Mouse (Mus musculus) liver, embryonic 16.5 days (tissue): ENCODE data around the gene Usf2. TPM values are rescaled to one million over a fixed set of nuclear protein-coding genes. Genes with fewer than 3 reads are reported as not detected.

Experiments used
- ATAC-seq: fragments of 200-750 bp; cut with Nextera tagmentation; 2 replicates; pipeline ENCODE4 v1.8.0; 2017; ENCODE audit warnings: low read depth, mild to moderate bottlenecking, moderate number of reproducible peaks, moderate library complexity
- H3K27ac ChIP-seq: fragments of 300-500 bp; sonication (generic); 2 replicates; pipeline ENCODE4 v1.5.1; 2014; ENCODE audit warnings: mild to moderate bottlenecking, low read length
- H3K27me3 ChIP-seq: fragments of 300-500 bp; sonication (generic); 2 replicates; pipeline ENCODE4 v1.6.1; 2014; ENCODE audit warnings: low read depth, low read length, mixed read lengths; ENCODE audit not compliant: control insufficient read depth, insufficient read depth
- H3K36me3 ChIP-seq: fragments of 300-500 bp; sonication (generic); 2 replicates; pipeline ENCODE4 v1.6.1; 2014; ENCODE audit warnings: mild to moderate bottlenecking; ENCODE audit not compliant: control insufficient read depth, insufficient read depth
- H3K4me1 ChIP-seq: fragments of 300-500 bp; sonication (generic); 2 replicates; pipeline ENCODE4 v1.6.1; 2014; ENCODE audit warnings: low read depth, low read length, mixed read lengths; ENCODE audit not compliant: control insufficient read depth
- H3K4me2 ChIP-seq: fragments of 300-500 bp; sonication (generic); 2 replicates; pipeline ENCODE4 v1.6.1; 2014; ENCODE audit warnings: low read depth, low read length, mixed read lengths
- H3K4me3 ChIP-seq: fragments of 300-500 bp; sonication (generic); 2 replicates; pipeline ENCODE4 v1.5.1; 2014; ENCODE audit warnings: low read depth, mild to moderate bottlenecking, low read length
- H3K9ac ChIP-seq: fragments of 300-500 bp; sonication (generic); 2 replicates; pipeline ENCODE4 v1.6.1; 2014; ENCODE audit warnings: low read depth, low read length
- H3K9me3 ChIP-seq: fragments of 300-500 bp; sonication (generic); replicated peaks from 2 replicates; pipeline ENCODE4 v1.6.1; 2016; ENCODE audit warnings: low read length; ENCODE audit not compliant: control insufficient read depth
- WGBS: fragments of 180-500 bp; shearing (Covaris S2); extraction: QIAGEN DNeasy Blood & Tissue Kit; methylation state at CpG from one replicate; pipeline ENCODE4 v1.1.7; 2014; ENCODE audit not compliant: insufficient replicate concordance; 5-methylcytosine and 5-hydroxymethylcytosine counted together
- polyA plus RNA-seq: library from polyadenylated mRNA; unstranded; fragments of >200 nt; fragmentation: Nextera tagmentation; extraction: Ambion mirVana; gene quantifications from 2 replicates; pipeline ENCODE4 v1.2.1, GENCODE M21; 2015

Gene Usf2
- polyA plus RNA-seq, 1 experiment from 2014 or later, result 7.9 TPM

DNA sequence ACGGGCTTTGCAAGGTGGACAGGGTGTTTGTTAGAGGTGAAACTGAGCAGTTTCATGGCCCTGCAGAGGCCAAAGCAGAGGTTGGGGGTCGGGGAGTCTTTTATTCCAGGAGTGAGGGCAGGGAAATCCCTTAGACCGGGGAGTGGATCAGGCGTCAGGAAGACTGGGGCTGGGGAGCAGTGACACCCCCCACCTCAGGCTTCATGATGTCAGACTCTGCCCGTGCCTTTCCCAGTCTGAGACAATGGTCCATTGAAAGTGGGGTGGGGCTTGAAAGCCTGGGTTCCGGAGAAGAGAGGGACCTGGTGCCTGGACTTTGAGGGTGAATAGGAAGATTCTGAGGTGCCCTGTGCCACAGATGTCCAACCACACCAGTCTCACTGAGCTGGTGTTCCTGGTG lies 39.9 kb downstream of the Usf2 start:
- 25% methylated on average over 6 of the region's 6 CpGs for WGBS
- Histone ChIP-seq H3K9me3 (no peaks in the 10 kb centered on the region), H3K4me3 (no peak overlapping the region), H3K27me3 (no peaks in the 10 kb centered on the region), H3K27ac (no peak overlapping the region), H3K36me3 (no peaks in the 10 kb centered on the region), H3K9ac (no peak overlapping the region), H3K4me2 (no peak overlapping the region), H3K4me1 (no peaks in the 10 kb centered on the region; the same call in 1 of the 2 replicates)
- no peak for ATAC-seq

DNA sequence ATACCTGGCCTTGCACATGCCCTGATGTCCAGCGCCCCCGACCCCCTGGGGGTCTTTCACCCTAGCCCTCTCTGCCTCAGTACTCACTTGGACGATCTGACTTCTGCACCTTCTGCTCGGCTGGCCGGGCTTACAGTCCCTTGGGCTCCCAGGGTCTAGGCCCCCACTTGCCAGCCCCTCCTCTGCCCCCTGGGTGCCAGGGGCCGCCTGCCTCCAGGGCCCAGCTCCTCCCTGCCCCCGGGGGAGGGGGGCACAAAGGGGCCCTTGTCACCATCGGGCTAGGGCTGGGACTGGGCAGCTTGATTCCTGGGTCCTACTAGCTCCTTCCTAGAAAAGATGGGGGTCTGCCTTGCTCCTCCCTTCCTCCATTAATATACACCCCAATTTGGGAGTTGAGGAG lies 41.9 kb downstream of the Usf2 start, which contains the start of gene Mag:
Gene Mag, minus strand, starts transcription at position 142 of the 400 bp plus-strand sequence.
- WGBS, result 53% methylated on average over 8 of the region's 8 CpGs
- ATAC-seq, result no peak
- no peaks in the 10 kb centered on the region for H3K27me3 ChIP-seq

DNA sequence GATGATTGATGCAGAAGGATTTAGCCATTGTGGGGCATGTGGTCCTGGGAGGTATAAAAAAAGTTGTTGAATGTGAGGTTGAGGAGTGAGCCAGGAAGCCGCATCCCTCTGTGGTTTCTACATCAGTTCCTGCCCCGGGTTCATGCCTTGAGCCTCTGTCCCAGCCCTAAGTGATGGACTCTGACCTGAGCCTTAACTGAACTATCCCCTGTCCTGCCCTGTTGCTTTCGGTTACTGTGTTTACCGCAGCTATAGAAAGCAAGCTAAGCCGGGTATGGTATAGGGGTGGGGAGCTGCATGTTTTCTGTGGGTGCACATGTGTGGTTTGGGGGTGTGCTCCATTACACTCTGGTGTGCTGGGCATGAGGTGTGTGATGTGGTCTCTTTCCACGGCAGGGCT lies 46.8 kb downstream of the Usf2 start:
- Histone ChIP-seq H3K36me3 (no peaks in the 10 kb centered on the region), H3K27me3 (no peaks in the 10 kb centered on the region), H3K4me2 (no peak overlapping the region), H3K4me1 (peaks cover 4% of the 10 kb centered on the region), H3K9ac (no peak overlapping the region), H3K4me3 (no peak overlapping the region), H3K27ac (no peak overlapping the region), H3K9me3 (no peaks in the 10 kb centered on the region)
- ATAC-seq, result peak; percentile 59
- WGBS, result 40% methylated on average over 6 of the region's 6 CpGs

More for the DNA sequence above, 41.9 kb downstream of the Usf2 start, which contains the start of gene Mag:
- Histone ChIP-seq H3K9me3 (no peaks in the 10 kb centered on the region), H3K4me1 (no peaks in the 10 kb centered on the region; the same call in 1 of the 2 replicates), H3K27ac (no peak within 1 kb of the TSS), H3K9ac (no peak within 1 kb of the TSS), H3K4me2 (no peak within 1 kb of the TSS), H3K36me3 (no peaks in the 10 kb centered on the region), H3K4me3 (no peak within 1 kb of the TSS)

DNA sequence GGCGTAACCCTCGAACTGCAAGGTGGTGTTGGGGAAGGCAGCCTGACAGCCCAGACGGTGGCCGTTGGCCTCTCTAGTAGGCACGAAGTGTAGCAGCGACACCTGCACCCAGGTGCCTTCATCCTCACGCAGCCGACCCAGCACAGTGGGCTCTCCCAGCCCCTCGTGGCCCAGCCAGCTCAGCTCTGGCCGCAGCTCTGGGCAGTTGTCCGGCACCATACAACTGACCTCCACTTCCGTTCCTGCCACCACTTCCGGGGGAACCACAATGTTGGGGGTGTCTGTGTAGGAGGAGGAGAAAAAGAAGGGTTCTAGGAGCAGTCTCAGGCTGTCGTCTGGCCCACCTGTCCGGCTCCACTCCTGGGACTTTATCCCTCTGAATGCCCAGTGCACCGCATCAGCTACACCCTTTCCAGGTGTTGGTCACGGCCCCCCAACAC lies 47.6 kb downstream of the Usf2 start:
- Histone ChIP-seq H3K9ac (no peak overlapping the region), H3K36me3 (no peaks in the 10 kb centered on the region), H3K4me1 (peaks cover 4% of the 10 kb centered on the region), H3K27ac (no peak overlapping the region), H3K27me3 (no peaks in the 10 kb centered on the region), H3K4me2 (peak overlapping the region; percentile 49), H3K4me3 (peak overlapping the region; percentile 27; the same call in 1 of the 2 replicates), H3K9me3 (no peaks in the 10 kb centered on the region)
- 0 out of 2 replicates have a peak, but pooled peaks have one; percentile 9 for ATAC-seq
- WGBS, result 17% methylated on average over 17 of the region's 17 CpGs

DNA sequence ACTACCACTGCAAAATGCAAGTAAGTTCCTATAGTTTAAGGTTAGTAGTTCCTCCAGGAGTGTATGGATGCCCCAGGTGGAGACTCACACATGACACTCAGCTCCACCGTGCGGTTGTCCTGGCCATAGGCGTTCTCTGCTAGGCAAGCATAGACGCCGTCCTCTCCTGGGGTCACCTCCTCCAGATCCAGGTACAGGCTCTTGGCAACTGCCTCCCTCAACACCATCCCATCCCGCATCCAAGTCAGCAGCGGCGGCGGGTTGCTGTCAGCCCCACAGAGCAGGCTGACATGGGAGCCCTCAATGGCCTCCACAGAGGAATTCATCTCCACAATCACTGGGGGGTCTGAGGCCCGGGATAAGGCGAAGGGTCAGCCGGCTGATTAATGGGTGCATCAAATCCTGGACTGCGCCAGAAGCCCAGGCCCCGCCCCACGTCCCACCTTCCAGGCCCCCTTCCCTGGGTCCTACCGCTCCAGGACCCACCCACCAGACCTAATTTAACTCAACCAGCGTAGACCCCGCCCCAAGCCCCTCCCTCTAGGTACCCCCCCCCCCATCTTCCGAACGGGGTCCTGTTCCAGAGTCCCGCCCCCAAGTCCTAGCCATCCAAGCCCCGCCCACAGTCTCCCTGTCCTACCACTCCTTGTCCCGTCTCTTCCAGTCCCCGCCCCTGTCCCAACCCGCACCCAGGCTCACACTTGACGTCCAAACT lies 48.2 kb downstream of the Usf2 start:
- Histone ChIP-seq H3K36me3 (no peaks in the 10 kb centered on the region), H3K4me2 (peak overlapping the region; percentile 49), H3K27ac (no peak overlapping the region), H3K27me3 (no peaks in the 10 kb centered on the region), H3K9ac (no peak overlapping the region), H3K4me3 (peak overlapping the region; percentile 27; the same call in 1 of the 2 replicates), H3K9me3 (no peaks in the 10 kb centered on the region), H3K4me1 (peaks cover 4% of the 10 kb centered on the region)
- WGBS, result 5% methylated on average over 26 of the region's 26 CpGs
- peak; percentile 53; the same call in 1 of the 2 replicates for ATAC-seq

DNA sequence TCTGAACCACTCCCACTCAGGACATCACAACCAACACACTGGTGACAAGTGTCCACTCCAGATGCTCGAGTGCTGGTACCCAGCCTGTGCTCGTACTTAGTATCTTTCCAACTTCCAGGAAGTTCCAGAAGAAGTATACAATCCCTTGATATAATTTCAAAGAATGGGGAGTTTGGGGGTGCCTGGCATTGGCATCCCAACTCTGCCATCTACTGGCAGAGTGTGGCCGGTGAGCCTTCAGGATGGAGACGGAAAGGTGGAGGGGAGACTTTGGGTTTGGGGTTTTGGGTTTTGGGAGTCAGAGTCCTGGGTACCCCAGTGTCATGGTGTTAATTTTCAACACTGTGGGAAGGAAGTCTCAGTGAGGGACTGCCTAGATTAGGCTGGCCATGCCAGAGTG lies 52.6 kb downstream of the Usf2 start:
- Histone ChIP-seq H3K4me2 (no peak overlapping the region), H3K4me3 (no peak overlapping the region), H3K36me3 (no peaks in the 10 kb centered on the region), H3K4me1 (peaks cover 2% of the 10 kb centered on the region), H3K9me3 (no peaks in the 10 kb centered on the region), H3K9ac (no peak overlapping the region), H3K27me3 (no peaks in the 10 kb centered on the region), H3K27ac (no peak overlapping the region)
- no peak for ATAC-seq
- 32% methylated on average over 4 of the region's 4 CpGs for WGBS

Other genes with a start within 250 kb of the Usf2 start
- gene Atp4a, start 244.6 kb downstream of the Usf2 start, polyA plus RNA-seq, result 4.1 and 4.4 TPM in 2 replicates
- gene Tmem147, start 227.3 kb downstream of the Usf2 start, polyA plus RNA-seq, result 94.1 and 96.0 TPM in 2 replicates
- 0.14 TPM in 1 of 2 replicates, not detected in the other for gene Gapdhs, start 213.1 kb downstream of the Usf2 start, polyA plus RNA-seq
- 0.05 and 0.20 TPM in 2 replicates for gene Sbsn, start 205.3 kb downstream of the Usf2 start, polyA plus RNA-seq
- gene Dmkn, start 193.0 kb downstream of the Usf2 start, polyA plus RNA-seq, result 0.36 and 0.40 TPM in 2 replicates
- 0.22 TPM in 1 of 2 replicates, not detected in the other for gene Krtdap, start 168.9 kb downstream of the Usf2 start, polyA plus RNA-seq
- gene Ffar2, start 133.0 kb downstream of the Usf2 start, polyA plus RNA-seq, result 0.90 and 1.1 TPM in 2 replicates
- gene Ffar3, start 100.6 kb downstream of the Usf2 start, polyA plus RNA-seq, result not detected in 2 replicates
- gene Ffar1, start 95.2 kb downstream of the Usf2 start, polyA plus RNA-seq, result not detected in 2 replicates
- 0.74 and 1.4 TPM in 2 replicates for gene Cd22, start 76.5 kb downstream of the Usf2 start, polyA plus RNA-seq
- gene Mag, start 41.9 kb downstream of the Usf2 start, polyA plus RNA-seq, result 0.16 and 0.27 TPM in 2 replicates
- not detected in 2 replicates for gene Hamp2, start 32.1 kb downstream of the Usf2 start, polyA plus RNA-seq
- gene Hamp, start 12.8 kb downstream of the Usf2 start, polyA plus RNA-seq, result 10.4 and 17.5 TPM in 2 replicates
- 30.5 and 31.8 TPM in 2 replicates for gene Lsr, start 16.7 kb upstream of the Usf2 start, polyA plus RNA-seq
- 3.2 and 3.8 TPM in 2 replicates for gene Fam187b, start 17.0 kb upstream of the Usf2 start, polyA plus RNA-seq
- gene Fxyd5, start 85.7 kb upstream of the Usf2 start, polyA plus RNA-seq, result 19.9 and 22.4 TPM in 2 replicates
- 0.15 and 0.65 TPM in 2 replicates for gene Fxyd7, start 94.7 kb upstream of the Usf2 start, polyA plus RNA-seq
- 120 and 130 TPM in 2 replicates for gene Fxyd1, start 100.4 kb upstream of the Usf2 start, polyA plus RNA-seq
- 0.02 and 0.12 TPM in 2 replicates for gene Lgi4, start 102.5 kb upstream of the Usf2 start, polyA plus RNA-seq
- gene Fxyd3, start 119.9 kb upstream of the Usf2 start, polyA plus RNA-seq, result 0.51 and 1.1 TPM in 2 replicates
- gene Hpn, start 158.5 kb upstream of the Usf2 start, polyA plus RNA-seq, result 129 and 145 TPM in 2 replicates
- 0.75 and 0.76 TPM in 2 replicates for gene Scn1b, start 170.2 kb upstream of the Usf2 start, polyA plus RNA-seq
- gene Gramd1a, start 199.1 kb upstream of the Usf2 start, polyA plus RNA-seq, result 10.2 and 11.6 TPM in 2 replicates